Mouse (Mus musculus) cortical plate, adult 2 months (tissue): ENCODE results near the gene Tmem216.

Source experiments
- CTCF ChIP-seq: fragments of 200-500 bp; IDR thresholded peaks from 2 replicates; pipeline ENCODE4 v1.5.1; 2011; ENCODE audit warnings: mild to moderate bottlenecking, control low read depth, low read length; ENCODE audit not compliant: insufficient read depth; ENCODE audit errors: extremely low read depth
- POLR2A ChIP-seq: fragments of 200-500 bp; IDR thresholded peaks from 2 replicates; pipeline ENCODE4 v1.6.1; 2011; ENCODE audit warnings: mild to moderate bottlenecking, low read length, control low read depth; ENCODE audit not compliant: insufficient read depth; ENCODE audit errors: extremely low read depth

DNA sequence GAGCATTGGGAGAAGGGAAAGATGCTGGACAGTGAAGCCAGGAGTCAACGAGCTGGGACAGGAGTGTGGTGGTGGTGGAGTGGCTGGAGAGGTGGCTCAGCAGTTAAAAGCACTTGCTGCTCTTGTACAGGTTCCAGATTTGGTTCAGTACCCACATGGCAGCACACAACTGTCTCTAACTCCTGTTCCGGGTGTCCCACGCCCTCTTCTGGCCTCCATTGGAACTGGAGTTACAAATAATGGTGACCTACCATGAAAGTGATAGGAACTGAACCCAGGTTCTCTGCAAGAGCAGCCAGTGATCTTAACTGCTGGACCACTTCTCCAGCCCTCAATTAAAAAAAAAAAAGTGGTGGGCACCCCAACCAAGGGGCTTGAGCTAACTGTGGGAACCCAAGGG lies 42.1 kb upstream of the Tmem216 start:
- TF ChIP-seq CTCF, result 0 out of 2 replicates have a peak, but pooled peaks have one; percentile 2
- TF ChIP-seq POLR2A, result no peak
